30 mouse cellular contexts compared by ENCODE assay signal in the genomic region with DNA sequence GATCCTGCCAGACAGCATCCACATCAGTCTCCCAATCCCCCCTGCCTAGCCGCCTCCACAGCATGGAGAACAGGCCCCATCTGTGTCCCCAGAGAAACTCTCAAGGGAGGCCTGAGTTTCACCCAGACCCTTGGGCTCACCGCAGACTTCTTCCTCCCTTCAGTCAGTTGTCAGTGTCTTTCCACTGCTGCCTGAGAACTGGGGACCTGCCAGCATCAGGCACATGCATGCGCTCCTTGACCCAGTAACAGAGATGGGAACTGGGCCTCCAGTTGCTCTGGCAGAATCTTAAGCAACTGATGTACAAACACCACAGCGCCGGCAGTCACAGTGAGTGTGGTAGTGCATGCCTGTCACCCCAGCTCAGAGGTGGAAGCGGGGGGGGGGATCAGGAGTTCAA. TPM values are rescaled to one million over a fixed set of nuclear protein-coding genes. Genes with fewer than 3 reads are reported as not detected.
DNase-seq lines count a peak whose midpoint lies in the region; ATAC-seq and TF ChIP-seq lines count a peak whose summit lies in the region.
"Had no signal": no experiment of that assay in that cellular context is flagged by ENCODE, and none has a peak within 500 bp of the region (broad histone marks: within the 10 kb centered on the region; RNA-seq: fewer than 3 reads in every experiment).

No protein-coding gene starts in this region.

- intact Hi-C loops in gastrocnemius, adult 2 months (cut with DNase I) = no loop called here
- intact Hi-C loops in heart, postnatal 14 days (cut with DNase I) = loop anchor here (5.0 kb wide), 1 partner anchor 38 kb away; no protein-coding TSS in a partner anchor

- H3K27ac ChIP-seq in gastrocnemius, adult 2 months = peak overlapping the region; percentile 46
- H3K27ac ChIP-seq: heart, embryonic 15.5 days; hindbrain, embryonic 14.5 days; limb, embryonic 10.5 days; limb, embryonic 15.5 days; liver, embryonic 13.5 days had no signal

- no peak for ATAC-seq in granulocyte monocyte progenitor cell, adult 5-6 weeks (replicated peaks; ENCODE audit: poor library complexity, severe bottlenecking)
- ATAC-seq: forebrain, embryonic 16.5 days; midbrain, embryonic 16.5 days had no signal

- TF ChIP-seq CTCF in gastrocnemius, adult 2 months (IDR thresholded peaks at IDR 0.05) = no peak

- H3K4me3 ChIP-seq in gastrocnemius, adult 2 months = no peak overlapping the region
- H3K4me3 ChIP-seq: erythroblast, embryonic 14.5 days; heart, embryonic 15.5 days; limb, embryonic 10.5 days; limb, embryonic 15.5 days; liver, embryonic 13.5 days had no signal

- peak; percentile 61 for DNase-seq in gastrocnemius, adult 2 months
- DNase-seq in gastrocnemius, postnatal 10 days = no peak
- DNase-seq in heart, postnatal 14 days = peak; percentile 23 to 28
- DNase-seq in heart, postnatal 4 days = no peak
- peak; percentile 16 to 52 for DNase-seq in adrenal gland, postnatal 36 days
- peak; percentile 47 for DNase-seq in gastrocnemius, postnatal 25 days
- DNase-seq: B cell, adult 2 months; cerebellum, adult 2 months; cerebellum, postnatal 14 days; kidney, adult 11 months; kidney, postnatal 14 days; layer of hippocampus, adult 9-11 months; liver, embryonic 13.5 days; lung, postnatal 10 days; spleen, adult 18-20 months; thymus, postnatal 14 days had no signal

RNA-seq across cellular contexts. Expression of a gene that starts 12.7 kb away (rescaled TPM):
- total RNA-seq in gastrocnemius, adult 2 months (2021) = under 1 TPM; 0.20 TPM
- under 1 TPM; 0.52 TPM for total RNA-seq in gastrocnemius, postnatal 10 days (2021)
- total RNA-seq in heart, postnatal 14 days (2021) = under 1 TPM; 0.29 to 0.41 TPM
- total RNA-seq in heart, postnatal 4 days (2021) = under 1 TPM; 0.36 to 0.43 TPM
- under 1 TPM; 0.79 TPM for total RNA-seq in adrenal gland, postnatal 36 days (2021)
- under 1 TPM; 0.13 to 0.20 TPM for total RNA-seq in gastrocnemius, postnatal 25 days (2021)
- total RNA-seq in granulocyte monocyte progenitor cell, adult 5-6 weeks (2014; fragmentation: Nextera tagmentation) = not detected in 2 replicates
- total RNA-seq in granulocyte monocyte progenitor cell, adult 5-6 weeks (2017) = 0.09 TPM in 1 of 2 replicates, not detected in the other
- total RNA-seq: hematopoietic stem cell, adult 5-6 weeks; megakaryocyte, adult 5-6 weeks; neutrophil, adult 5-6 weeks had no signal

RNA-seq across cellular contexts. Expression of a gene that starts 56.0 kb away (rescaled TPM):
- 10 to 100 TPM; 12.8 to 22.5 TPM for total RNA-seq in gastrocnemius, adult 2 months (2021)
- total RNA-seq in gastrocnemius, postnatal 10 days (2021) = 10 to 100 TPM; 76.7 to 90.9 TPM
- total RNA-seq in heart, postnatal 14 days (2021) = 10 to 100 TPM; 31.8 to 33.2 TPM
- total RNA-seq in heart, postnatal 4 days (2021) = 10 to 100 TPM; 12.1 to 13.3 TPM
- 100 to 1,000 TPM; 187 to 205 TPM for total RNA-seq in adrenal gland, postnatal 36 days (2021)
- total RNA-seq in gastrocnemius, postnatal 25 days (2021) = 10 to 100 TPM; 37.8 to 41.0 TPM
- 0.28 and 0.41 TPM in 2 replicates for total RNA-seq in granulocyte monocyte progenitor cell, adult 5-6 weeks (2014; fragmentation: Nextera tagmentation)
- total RNA-seq in granulocyte monocyte progenitor cell, adult 5-6 weeks (2017) = 0.60 and 0.62 TPM in 2 replicates
- total RNA-seq: hematopoietic stem cell, adult 5-6 weeks had no signal

RNA-seq across cellular contexts. Expression of a gene that starts 59.4 kb away (rescaled TPM):
- total RNA-seq in gastrocnemius, adult 2 months (2021) = under 1 TPM in 1 of 2 experiments, not detected in 1; 0.56 TPM
- total RNA-seq in gastrocnemius, postnatal 10 days (2021) = not detected
- total RNA-seq in heart, postnatal 14 days (2021) = not detected
- total RNA-seq in heart, postnatal 4 days (2021) = not detected
- not detected for total RNA-seq in adrenal gland, postnatal 36 days (2021)
- total RNA-seq in gastrocnemius, postnatal 25 days (2021) = under 1 TPM in 1 of 2 experiments, not detected in 1; 0.20 TPM
- not detected in 2 replicates for total RNA-seq in granulocyte monocyte progenitor cell, adult 5-6 weeks (2014; fragmentation: Nextera tagmentation)
- total RNA-seq in granulocyte monocyte progenitor cell, adult 5-6 weeks (2017) = not detected in 2 replicates
- total RNA-seq: CH12.LX; ES-E14; hematopoietic stem cell, adult 5-6 weeks; left cerebral cortex, postnatal 10 days; megakaryocyte, adult 5-6 weeks; neutrophil, adult 5-6 weeks had no signal

Comparison
In these comparisons a context has a peak if more than half of its experiments do, and no peak if none do; other contexts are left out.
1. DNase-seq: peak in gastrocnemius, adult 2 months (single experiment), heart, postnatal 14 days (2 of 2), adrenal gland, postnatal 36 days (2 of 2) and gastrocnemius, postnatal 25 days (single experiment); none in gastrocnemius, postnatal 10 days (single experiment) and heart, postnatal 4 days (single experiment).
2. RNA of a gene that starts 56.0 kb away (total RNA-seq): 187 to 205 TPM in adrenal gland, postnatal 36 days, 76.7 to 90.9 TPM in gastrocnemius, postnatal 10 days, 37.8 to 41.0 TPM in gastrocnemius, postnatal 25 days, 31.8 to 33.2 TPM in heart, postnatal 14 days, 12.8 to 22.5 TPM in gastrocnemius, adult 2 months and 12.1 to 13.3 TPM in heart, postnatal 4 days; 0.28 to 0.62 TPM in granulocyte monocyte progenitor cell, adult 5-6 weeks; every median in the first group is over 4 times any median in the second.